Mouse (Mus musculus) lung, postnatal 0 days (tissue): ENCODE measurements at regions not wholly inside any gene's neighbourhood (a gene's known extent, or its start where the extent isn't known, plus 50 kb on each side); places are given as distances from the start of the nearest gene placed in this dataset.

Experiments
- CTCF ChIP-seq: IDR thresholded peaks from 2 replicates; pipeline ENCODE4 v1.5.1; 2016; ENCODE audit warnings: antibody characterized with exemption, mild to moderate bottlenecking
- EP300 ChIP-seq: IDR thresholded peaks from 2 replicates; pipeline ENCODE4 v1.6.1; 2016; ENCODE audit warnings: antibody characterized with exemption, mild to moderate bottlenecking, control low read depth

DNA sequence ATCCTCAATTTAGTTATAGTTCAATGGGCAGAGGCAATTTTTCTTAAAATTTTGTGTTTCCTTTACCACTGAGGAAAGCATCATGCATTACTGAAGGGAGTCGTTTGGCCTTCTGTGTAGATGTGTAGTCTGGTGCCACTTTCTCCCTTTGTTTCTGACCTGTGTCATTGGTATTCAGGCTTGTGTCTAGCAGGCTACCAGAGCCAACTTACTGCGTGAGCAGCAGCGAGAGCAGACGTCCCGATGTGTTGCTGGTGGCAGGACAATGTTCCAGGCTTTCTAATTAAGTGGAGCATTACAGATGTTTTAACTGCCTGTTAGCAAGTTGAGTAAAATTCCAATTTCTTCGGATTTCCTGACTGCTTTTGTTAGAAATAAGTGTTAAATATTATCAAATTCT lies 482.2 kb downstream of the Dok5 start:
- no peak for TF ChIP-seq CTCF
- TF ChIP-seq EP300, result no peak
